Mouse (Mus musculus): Measurements from ENCODE around the gene Kdm2a.

DNA sequence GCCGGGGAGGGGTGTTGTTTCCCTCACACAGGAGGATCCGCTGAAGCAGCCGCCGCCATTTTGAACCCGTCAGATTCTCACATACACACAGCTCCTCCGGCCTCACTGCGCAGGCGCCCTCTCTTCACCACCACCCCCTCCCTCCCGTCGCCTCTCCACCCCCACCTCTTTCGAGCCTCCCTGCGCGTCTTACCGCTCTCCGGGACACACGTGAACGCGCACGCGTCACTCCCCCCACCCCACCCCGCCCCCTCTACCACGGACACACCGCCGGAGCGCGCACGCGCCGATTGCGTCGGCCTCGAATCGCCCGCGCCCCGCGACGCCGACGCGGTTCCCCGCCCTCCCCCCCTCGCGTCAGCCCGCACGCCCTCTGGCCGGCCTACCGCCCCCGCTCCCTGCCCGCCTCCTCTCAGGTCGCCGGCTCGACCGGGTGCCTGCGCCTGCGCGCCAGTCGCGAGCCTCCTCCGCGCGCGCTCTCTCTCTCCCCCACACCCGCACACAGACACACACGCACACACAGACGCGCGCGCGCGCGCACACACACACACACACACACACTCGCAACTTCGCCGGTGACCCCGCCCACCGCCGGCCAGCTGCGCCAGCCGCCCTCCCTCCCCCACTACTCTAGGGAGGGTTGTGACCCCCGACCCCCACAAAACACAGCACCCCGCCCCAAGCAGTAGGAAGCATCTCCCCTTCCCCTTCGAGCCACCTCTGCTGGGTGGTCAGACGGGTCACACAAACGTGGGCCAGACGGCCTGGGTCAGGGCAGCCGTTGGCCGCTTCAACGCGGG is 887 bp downstream of the Kdm2a start:
- TF ChIP-seq EP300 (IDR thresholded peaks at IDR 0.05; ENCODE audit: insufficient read depth, low read depth, low read length) (peak; percentile 67; the same call in 1 of the 2 replicates), CTCF (IDR thresholded peaks at IDR 0.05; ENCODE audit: low read depth, low read length) (no peak), POLR2A (IDR thresholded peaks at IDR 0.05; ENCODE audit: insufficient read depth, low read length) (peak; percentile 36)
